In genomic region chr4:120697799-120698484, GRCm38 (mm10) we compare ENCODE assay signal across 9 mouse cellular contexts. TPM values are rescaled to one million over a fixed set of nuclear protein-coding genes. Genes with fewer than 3 reads are reported as not detected.
DNase-seq lines count a peak whose midpoint lies in the region; ATAC-seq and TF ChIP-seq lines count a peak whose summit lies in the region.
"Had no signal": no experiment of that assay in that cellular context is flagged by ENCODE, and none has a peak within 500 bp of the region (broad histone marks: within the 10 kb centered on the region; RNA-seq: fewer than 3 reads in every experiment).

No protein-coding gene starts in this region.

- H3K27me3 ChIP-seq in heart, embryonic 12.5 days (replicated peaks), result peaks cover 85% of the 10 kb centered on the region
- peaks cover 17% of the 10 kb centered on the region for H3K27me3 ChIP-seq in hindbrain, embryonic 15.5 days

- no peaks in the 10 kb centered on the region for H3K36me3 ChIP-seq in heart, embryonic 12.5 days
- H3K36me3 ChIP-seq in ES-E14 (ENCODE audit: control insufficient read depth, insufficient read depth, low read length, poor library complexity, severe bottlenecking), result no peaks in the 10 kb centered on the region
- H3K36me3 ChIP-seq in hindbrain, embryonic 15.5 days, result no peaks in the 10 kb centered on the region

- in situ Hi-C loops in ES-E14 (cut with MboI; ENCODE audit: low sequenced_read_pairs in 2 of 2, unreplicated experiment in 2 of 2), result no loop called here

- H3K4me1 ChIP-seq in heart, embryonic 12.5 days (replicated peaks), result peaks cover 12% of the 10 kb centered on the region
- H3K4me1 ChIP-seq in ES-E14 (ENCODE audit: control insufficient read depth in 2 of 2, insufficient read depth in 2 of 2, low read length in 2 of 2, poor library complexity in 1 of 2), result peaks cover 0 to 8% of the 10 kb centered on the region in 2 experiments; a peak in 2 of 4 replicates
- no peaks in the 10 kb centered on the region for H3K4me1 ChIP-seq in hindbrain, embryonic 15.5 days (replicated peaks)

- no peak overlapping the region for H3K27ac ChIP-seq in heart, embryonic 12.5 days (ENCODE audit: poor library complexity, severe bottlenecking)
- no peak overlapping the region for H3K27ac ChIP-seq in ES-E14 (ENCODE audit: insufficient read depth, low read depth, low read length, poor library complexity, severe bottlenecking)
- no peak overlapping the region for H3K27ac ChIP-seq in hindbrain, embryonic 15.5 days (replicated peaks)
- no peak overlapping the region for H3K27ac ChIP-seq in left cerebral cortex, adult 2 months

- intact Hi-C loops in heart, postnatal 14 days (cut with DNase I), result no loop called here
- intact Hi-C loops in left cerebral cortex, adult 2 months (cut with DNase I), result no loop called here

- H3K9me3 ChIP-seq in heart, embryonic 12.5 days (replicated peaks), result no peaks in the 10 kb centered on the region
- H3K9me3 ChIP-seq in ES-E14 (ENCODE audit: control insufficient read depth, insufficient read depth, low read depth, low read length), result no peaks in the 10 kb centered on the region
- H3K9me3 ChIP-seq in hindbrain, embryonic 15.5 days, result no peaks in the 10 kb centered on the region

- no peak for DNase-seq in heart, postnatal 14 days
- peak; percentile 25 for DNase-seq in ES-E14 (ENCODE audit: low read depth, low spot score)
- DNase-seq in urinary bladder, postnatal 36 days (ENCODE audit: low spot score in 2 of 2), result no peak
- DNase-seq in embryo, embryonic 10.5 days (ENCODE audit: low spot score), result no peak
- no peak for DNase-seq in left cerebral cortex, adult 2 months (ENCODE audit: extremely low spot score in 1 of 2, low spot score in 2 of 2)
- DNase-seq: adrenal gland, postnatal 36 days had no signal

- TF ChIP-seq CTCF in left cerebral cortex, adult 2 months (IDR thresholded peaks at IDR 0.05), result no peak

- H3K4me2 ChIP-seq in heart, embryonic 12.5 days, result peak overlapping the region; percentile 58
- H3K4me2 ChIP-seq in hindbrain, embryonic 15.5 days, result peak overlapping the region; percentile 26; the same call in 1 of the 2 replicates

- ATAC-seq in heart, embryonic 12.5 days (ENCODE audit: insufficient number of reproducible peaks, low FRiP score), result peak; percentile 33; the same call in 1 of the 2 replicates
- ATAC-seq in hindbrain, embryonic 15.5 days (ENCODE audit: low FRiP score, low read depth), result 0 out of 2 replicates have a peak, but pooled peaks have one; percentile 5
- peak; percentile 17; the same call in 1 of the 2 replicates for ATAC-seq in megakaryocyte-erythroid progenitor cell, adult 5-6 weeks (replicated peaks; ENCODE audit: low FRiP score, low TSS enrichment, poor library complexity, severe bottlenecking)

- peak overlapping the region; percentile 22 for H3K4me3 ChIP-seq in heart, embryonic 12.5 days
- peak overlapping the region; percentile 57 to 66 for H3K4me3 ChIP-seq in ES-E14 (ENCODE audit: insufficient read depth in 1 of 2, low read depth in 1 of 2, low read length in 2 of 2, poor library complexity in 1 of 2, severe bottlenecking in 1 of 2)
- H3K4me3 ChIP-seq in hindbrain, embryonic 15.5 days, result no peak overlapping the region
- no peak overlapping the region for H3K4me3 ChIP-seq in left cerebral cortex, adult 2 months

- WGBS in heart, embryonic 12.5 days, result 14% methylated on average over 34 of the region's 35 CpGs
- 17% methylated on average over 35 of the region's 35 CpGs for WGBS in hindbrain, embryonic 15.5 days

- H3K9ac ChIP-seq in heart, embryonic 12.5 days, result no peak overlapping the region
- peak overlapping the region; percentile 42; the same call in 1 of the 2 replicates for H3K9ac ChIP-seq in ES-E14 (ENCODE audit: insufficient read depth, low read depth, low read length, poor library complexity, severe bottlenecking)
- H3K9ac ChIP-seq in hindbrain, embryonic 15.5 days, result no peak overlapping the region

TF ChIP-seq in ES-E14, 5 proteins besides CTCF, POLR2A, EP300 and RAD21:
- TF ChIP-seq ZC3H11A (IDR thresholded peaks at IDR 0.05; ENCODE audit: borderline replicate concordance, low read depth, low read length) (no peak), MAFK (IDR thresholded peaks at IDR 0.05; ENCODE audit: insufficient read depth, low read depth, low read length) (no peak), CHD2 (IDR thresholded peaks at IDR 0.05; ENCODE audit: low read depth, low read length) (no peak), ZNF384 (IDR thresholded peaks at IDR 0.05; ENCODE audit: low read depth, low read length) (no peak), HCFC1 (IDR thresholded peaks at IDR 0.05; ENCODE audit: borderline replicate concordance, insufficient read depth, low read length) (no peak)
TF ChIP-seq in ES-E14: peak in this region for 0.

RNA-seq across cellular contexts. Expression of gene Cited4, which starts 31.6 kb away (rescaled TPM):
- 41.2 and 43.6 TPM in 2 replicates for polyA plus RNA-seq in heart, embryonic 12.5 days (2016; fragmentation: Nextera tagmentation; extraction: Ambion mirVana)
- total RNA-seq in heart, postnatal 14 days (2021), result 10 to 100 TPM; 57.5 to 61.8 TPM
- 2.7 and 3.7 TPM in 2 replicates for total RNA-seq in ES-E14 (2012; rRNA removed)
- 1.5 and 1.8 TPM in 2 replicates for polyA plus RNA-seq in hindbrain, embryonic 15.5 days (2015; fragmentation: Nextera tagmentation; extraction: Ambion mirVana)
- 36.4 and 47.4 TPM in 2 replicates for total RNA-seq in megakaryocyte-erythroid progenitor cell, adult 5-6 weeks (2014; fragmentation: Nextera tagmentation)
- 7.4 and 30.9 TPM in 2 replicates for total RNA-seq in megakaryocyte-erythroid progenitor cell, adult 5-6 weeks (2017)
- 10 to 100 TPM; 17.9 to 20.2 TPM for total RNA-seq in left cerebral cortex, adult 2 months (2021)

RNA-seq across cellular contexts. Expression of gene Kcnq4, which starts 50.5 kb away (rescaled TPM):
- 0.89 and 0.95 TPM in 2 replicates for polyA plus RNA-seq in heart, embryonic 12.5 days (2016; fragmentation: Nextera tagmentation; extraction: Ambion mirVana)
- 1 to 10 TPM; 2.8 to 4.0 TPM for total RNA-seq in heart, postnatal 14 days (2021)
- total RNA-seq in ES-E14 (2012; rRNA removed), result 0.45 and 0.74 TPM in 2 replicates
- 6.6 and 7.0 TPM in 2 replicates for polyA plus RNA-seq in hindbrain, embryonic 15.5 days (2015; fragmentation: Nextera tagmentation; extraction: Ambion mirVana)
- not detected in 2 replicates for total RNA-seq in megakaryocyte-erythroid progenitor cell, adult 5-6 weeks (2014; fragmentation: Nextera tagmentation)
- total RNA-seq in megakaryocyte-erythroid progenitor cell, adult 5-6 weeks (2017), result not detected in 2 replicates
- 1 to 10 TPM; 6.9 to 7.5 TPM for total RNA-seq in left cerebral cortex, adult 2 months (2021)

Comparison
In these comparisons a context has a peak if more than half of its experiments do, and no peak if none do; other contexts are left out.
1. H3K4me3 ChIP-seq: peak in heart, embryonic 12.5 days (single experiment) and ES-E14 (2 of 2); none in hindbrain, embryonic 15.5 days (single experiment) and left cerebral cortex, adult 2 months (single experiment).
2. Peak in every context shown above with its lines, with median percentiles within 50 percentile points of each other: ATAC-seq.